Mouse (Mus musculus) erythroblast, embryonic 14.5 days (primary cell): ENCODE results near the gene Wdr11.

ENCODE experiments used
- GATA1 ChIP-seq: IDR thresholded peaks from 2 replicates; pipeline ENCODE4 v1.6.1; 2012; ENCODE audit warnings: low read length, inconsistent platforms, mixed read lengths
- TAL1 ChIP-seq: IDR thresholded peaks from 3 replicates; pipeline ENCODE4 v1.6.1; 2012; ENCODE audit warnings: low read length, inconsistent platforms, mixed read lengths

DNA sequence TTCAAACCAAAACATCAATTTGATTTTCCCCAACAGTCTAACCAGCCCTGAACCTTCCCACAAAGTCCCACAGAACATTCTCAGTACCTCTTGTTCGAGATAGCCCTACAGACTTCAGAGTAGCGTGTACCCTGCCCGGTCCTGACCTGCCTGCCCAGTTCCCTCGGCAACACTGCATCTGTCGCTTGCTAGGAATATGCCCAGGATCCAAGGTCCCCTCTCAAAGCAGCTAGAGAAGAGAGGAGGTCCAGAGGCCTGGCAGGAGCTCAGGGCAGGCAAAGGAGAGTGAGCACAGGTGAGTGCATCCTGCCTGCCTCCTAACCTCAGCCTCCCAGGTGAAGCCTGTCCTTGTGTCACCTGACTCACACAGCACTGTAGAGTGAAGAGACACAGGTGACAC lies 47.3 kb downstream of the Wdr11 start:
- TF ChIP-seq TAL1 (no peak), GATA1 (no peak)
